Mouse (Mus musculus) central nervous system, embryonic 14 days (tissue): ENCODE measurements around the gene Bbc3. TPM values are rescaled to one million over a fixed set of nuclear protein-coding genes. Genes with fewer than 3 reads are reported as not detected.

Experiments
- polyA plus RNA-seq: library from polyadenylated mRNA; depleted of rRNA; stranded (reverse); fragments of >200 nt; gene quantifications from 2 replicates; pipeline ENCODE4 v1.2.3, GENCODE M21; 2012; rRNA removed

Gene Bbc3
- 22.1 TPM in 2 replicates for polyA plus RNA-seq

GRCm38 (mm10) chr7:16308093-16308492 lies at the start of gene Bbc3:
Gene Bbc3 (plus strand): TSS chr7:16308393.

DNA sequence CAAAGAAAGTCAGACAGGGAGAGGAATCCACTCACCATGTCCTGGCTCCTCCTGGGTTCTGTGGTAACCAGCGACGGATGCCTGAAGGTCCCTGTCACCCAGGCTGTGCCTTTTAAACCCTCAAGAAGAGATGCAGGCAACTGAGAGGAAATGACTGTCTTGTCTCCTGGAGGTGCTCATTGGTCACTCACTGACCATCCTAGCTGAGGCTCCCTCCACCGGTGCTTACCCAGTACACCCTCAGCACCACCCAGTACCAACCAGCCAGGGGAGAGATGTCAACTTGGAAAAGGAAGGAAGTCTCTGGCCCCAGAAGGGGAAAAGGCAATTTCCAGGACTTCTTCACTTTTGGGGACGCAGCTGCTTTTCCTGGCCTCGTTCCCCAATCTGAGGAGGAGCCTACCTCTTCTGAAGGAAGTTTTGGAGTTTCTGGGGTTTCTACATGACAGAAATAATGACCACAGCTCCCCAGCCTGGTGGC lies 49.0 kb upstream of the Bbc3 start, which contains the start of gene C5ar1:
Gene C5ar1, minus strand, starts transcription at position 431 of the 481 bp plus-strand sequence.

DNA sequence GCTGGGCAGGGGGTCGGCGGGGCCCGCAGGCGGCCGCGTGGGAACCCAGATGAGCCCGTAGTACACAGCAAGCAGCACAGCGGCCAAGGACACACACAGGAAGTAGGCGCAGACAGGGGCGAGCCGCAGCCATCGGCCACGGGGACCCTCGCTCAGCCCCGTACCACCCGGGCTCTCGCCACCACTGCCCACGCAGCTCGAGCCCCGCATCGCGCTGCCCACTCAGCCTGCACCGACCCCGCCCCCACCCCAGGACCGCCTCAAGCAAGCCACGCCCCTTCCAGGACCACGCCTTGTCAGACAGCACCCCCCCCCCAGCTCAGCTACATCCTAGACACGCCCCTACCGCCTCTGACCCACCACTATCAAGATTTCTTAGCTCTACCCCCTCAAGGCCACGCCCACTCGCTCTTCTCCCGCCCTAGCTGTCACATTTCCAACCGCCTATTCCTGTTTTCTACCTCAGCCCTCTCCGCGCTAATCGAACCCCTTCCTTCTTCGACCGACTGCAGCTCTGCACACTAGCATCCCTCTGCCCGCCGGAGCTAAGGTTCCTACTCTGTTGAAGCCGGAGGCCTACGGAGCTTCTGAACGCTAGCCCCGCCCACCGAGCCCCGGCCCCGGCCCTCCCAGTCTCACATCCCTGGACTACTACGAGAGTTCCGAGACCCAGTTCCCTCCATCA lies 35.0 kb upstream of the Bbc3 start, which contains the start of gene Inafm1:
Gene Inafm1, minus strand, starts transcription at position 537 of the 685 bp plus-strand sequence.

GRCm38 (mm10) chr7:16286026-16286961 lies 21.9 kb upstream of the Bbc3 start, which contains the start of gene Ccdc9:
Gene Ccdc9 (minus strand): TSS chr7:16286795.

Other genes starting within 250 kb of the Bbc3 start
- 0.11 and 0.13 TPM in 2 replicates for gene Zfp541, start 246.6 kb upstream of the Bbc3 start, polyA plus RNA-seq
- gene Napa, start 209.9 kb upstream of the Bbc3 start, polyA plus RNA-seq = 164 and 176 TPM in 2 replicates
- 38.6 and 42.9 TPM in 2 replicates for gene Kptn, start 188.5 kb upstream of the Bbc3 start, polyA plus RNA-seq
- 24.7 and 26.2 TPM in 2 replicates for gene Slc8a2, start 178.6 kb upstream of the Bbc3 start, polyA plus RNA-seq
- 189 and 199 TPM in 2 replicates for gene Meis3, start 133.3 kb upstream of the Bbc3 start, polyA plus RNA-seq
- 16.8 and 17.2 TPM in 2 replicates for gene Dhx34, start 86.4 kb upstream of the Bbc3 start, polyA plus RNA-seq
- 0.05 and 0.08 TPM in 2 replicates for gene C5ar2, start 64.2 kb upstream of the Bbc3 start, polyA plus RNA-seq
- 2.7 and 3.3 TPM in 2 replicates for gene C5ar1, start 48.9 kb upstream of the Bbc3 start, polyA plus RNA-seq
- gene Inafm1, start 34.8 kb upstream of the Bbc3 start, polyA plus RNA-seq = 42.2 and 54.9 TPM in 2 replicates
- 65.9 and 81.5 TPM in 2 replicates for gene Ccdc9, start 21.6 kb upstream of the Bbc3 start, polyA plus RNA-seq
- 174 and 178 TPM in 2 replicates for gene Sae1, start 79.4 kb downstream of the Bbc3 start, polyA plus RNA-seq
- 59.9 and 65.2 TPM in 2 replicates for gene Zc3h4, start 92.5 kb downstream of the Bbc3 start, polyA plus RNA-seq
- 46.0 and 51.3 TPM in 2 replicates for gene Tmem160, start 144.4 kb downstream of the Bbc3 start, polyA plus RNA-seq
- gene Npas1, start 169.3 kb downstream of the Bbc3 start, polyA plus RNA-seq = 3.0 and 3.2 TPM in 2 replicates